Mouse (Mus musculus): Measurements from ENCODE around the gene Dyrk1b. TPM values are rescaled to one million over a fixed set of nuclear protein-coding genes. Genes with fewer than 3 reads are reported as not detected.

Dyrk1b gene
- polyA plus RNA-seq, 1 experiment from 2014 or later, result 26.5 TPM

- in situ Hi-C loops (cut with MboI; ENCODE audit: low pct_unique_long_range_greater_than_20kb), result no loop called here
- DNase-seq (ENCODE audit: low read depth, low spot score) (no peak), ATAC-seq (no peak)
- CTCF ChIA-PET, result interaction anchor here (1.0 kb wide), 1 partner anchor 19 kb away, joined by 3 read pairs; no protein-coding TSS in a partner anchor
- POLR2A ChIA-PET, result interaction anchor here (1.4 kb wide), 1 partner anchor 22 kb away, joined by 3 read pairs; the partner anchor contains the start of gene Fbl
- H3K27me3 ChIP-seq, result no peaks in the 10 kb centered on the region
- TF ChIP-seq CTCF (IDR thresholded peaks at IDR 0.05), result no peak
These were observed 12.2 kb downstream of the Dyrk1b start for GRCm38 (mm10) chr7:28191489-28191888.

DNA sequence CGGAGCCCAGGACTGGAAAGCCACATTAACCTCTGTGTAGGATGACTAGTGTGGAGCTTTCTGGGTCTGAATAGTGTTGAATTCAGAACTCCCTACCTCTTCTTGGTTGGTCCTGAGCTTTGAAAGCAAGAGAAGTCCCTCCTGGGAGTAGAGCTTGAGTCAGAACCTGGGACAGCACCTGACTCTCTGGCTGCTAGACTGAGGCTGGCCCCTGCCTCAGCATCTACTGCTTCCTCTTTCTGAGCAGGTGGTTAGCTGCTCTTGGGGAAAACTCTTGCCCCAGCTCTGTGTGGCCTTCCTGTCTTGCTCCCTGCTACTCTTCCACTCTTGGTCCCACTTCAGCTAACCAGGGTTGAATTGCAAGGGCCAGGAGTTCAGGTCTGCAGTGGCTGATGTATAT lies 12.6 kb downstream of the Dyrk1b start:
- ATAC-seq (no peak), DNase-seq (ENCODE audit: low read depth, low spot score) (no peak)
- ChIA-PET CTCF (no interaction called here), POLR2A (interaction anchor here (1.4 kb wide), 1 partner anchor 22 kb away, joined by 3 read pairs; the partner anchor contains the start of gene Fbl)
- no peak for TF ChIP-seq CTCF (IDR thresholded peaks at IDR 0.05)
- in situ Hi-C loops (cut with MboI; ENCODE audit: low pct_unique_long_range_greater_than_20kb), result no loop called here
- no peaks in the 10 kb centered on the region for H3K27me3 ChIP-seq

DNA sequence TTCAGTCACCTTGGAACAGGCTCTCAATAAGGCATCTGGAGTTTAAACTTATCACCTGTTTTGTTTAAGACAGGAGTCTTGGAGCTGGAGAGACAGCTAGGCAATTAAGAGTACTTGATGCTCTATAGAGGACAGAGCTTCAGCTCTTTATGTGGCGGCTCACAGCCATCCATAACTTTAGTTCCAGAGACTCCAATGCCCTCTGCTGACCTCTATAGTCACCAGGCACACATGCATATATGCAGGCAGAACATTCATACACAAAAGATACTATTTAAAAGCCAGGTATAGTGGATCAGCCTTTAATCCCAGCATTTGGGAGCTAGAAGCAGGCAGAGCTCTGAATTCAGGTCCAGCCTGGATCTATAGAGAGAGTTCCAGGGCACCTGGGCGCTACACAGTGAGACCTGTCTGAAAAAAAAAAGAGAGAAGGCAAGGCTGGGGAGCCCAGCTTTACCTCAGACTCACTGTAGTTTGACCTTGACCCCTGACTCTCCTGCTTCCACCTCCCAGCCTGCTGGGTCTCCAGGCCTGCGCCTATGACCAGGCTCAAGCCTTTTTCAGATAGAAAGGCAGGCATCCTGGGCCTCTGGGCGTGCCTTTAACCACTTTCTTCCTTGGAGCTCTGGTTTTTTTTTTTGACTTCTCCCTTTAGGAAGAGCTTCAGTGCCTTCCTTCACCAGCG lies 16.3 kb downstream of the Dyrk1b start:
- DNase-seq (ENCODE audit: low read depth, low spot score), result no peak
- no peak for TF ChIP-seq CTCF (IDR thresholded peaks at IDR 0.05)
- ChIA-PET POLR2A (no interaction called here), CTCF (interaction anchor here (1.2 to 2.1 kb wide), 3 partner anchors 11 to 28 kb away, joined by 3 to 6 read pairs (median 3); no protein-coding TSS in a partner anchor)
- in situ Hi-C loops (cut with MboI; ENCODE audit: low pct_unique_long_range_greater_than_20kb), result no loop called here
- H3K27me3 ChIP-seq, result no peaks in the 10 kb centered on the region
- no peak for ATAC-seq

DNA sequence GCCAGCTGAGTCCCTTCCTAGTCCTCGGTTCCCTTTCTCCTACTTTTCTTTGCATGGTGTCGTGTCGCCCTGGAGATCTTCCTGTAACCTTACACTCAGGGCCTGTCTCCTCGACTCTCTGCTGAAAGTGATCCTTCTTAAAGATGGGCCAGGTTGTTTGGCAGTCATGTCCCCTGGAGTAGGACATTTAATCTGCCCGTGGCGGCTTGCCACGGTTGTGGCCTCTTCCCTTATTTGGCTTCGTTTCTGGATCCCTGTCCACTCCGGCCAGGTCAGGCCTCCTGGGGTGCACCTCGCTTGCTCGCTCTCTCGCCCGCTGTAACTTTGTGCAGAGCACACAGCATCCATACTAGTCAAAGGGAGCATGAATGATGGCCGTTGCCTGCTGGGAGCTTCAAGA lies 17.3 kb downstream of the Dyrk1b start:
- no peak for TF ChIP-seq CTCF (IDR thresholded peaks at IDR 0.05)
- no peak for DNase-seq (ENCODE audit: low read depth, low spot score)
- ATAC-seq, result no peak
- ChIA-PET POLR2A (no interaction called here), CTCF (interaction anchor here (1.3 kb wide), 1 partner anchor 29 kb away, joined by 3 read pairs; no protein-coding TSS in a partner anchor)
- H3K27me3 ChIP-seq, result no peaks in the 10 kb centered on the region
- in situ Hi-C loops (cut with MboI; ENCODE audit: low pct_unique_long_range_greater_than_20kb), result no loop called here

DNA sequence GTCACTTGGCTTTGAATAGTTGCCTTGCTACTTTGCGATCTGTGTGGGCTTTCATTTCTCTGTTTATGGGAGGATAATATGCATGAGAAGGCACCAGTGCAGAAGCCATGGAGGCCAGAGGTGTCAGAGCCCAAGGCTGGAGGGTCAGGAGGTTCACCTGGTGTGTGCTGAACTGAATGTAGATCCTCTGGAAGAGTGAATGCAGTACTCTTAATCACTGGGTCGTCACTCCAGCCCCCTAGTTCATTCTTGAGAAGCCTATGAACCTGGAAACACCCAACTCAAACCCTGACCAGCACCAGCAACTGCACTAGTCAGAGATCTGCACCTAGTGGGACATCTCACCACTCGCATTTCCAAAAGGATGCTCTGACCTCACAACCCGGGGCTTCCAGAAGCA lies 19.8 kb downstream of the Dyrk1b start:
- DNase-seq (ENCODE audit: low read depth, low spot score) (no peak), ATAC-seq (no peak)
- ChIA-PET CTCF (no interaction called here), POLR2A (no interaction called here)
- in situ Hi-C loops (cut with MboI; ENCODE audit: low pct_unique_long_range_greater_than_20kb), result no loop called here
- no peaks in the 10 kb centered on the region for H3K27me3 ChIP-seq
- TF ChIP-seq CTCF (IDR thresholded peaks at IDR 0.05), result no peak

DNA sequence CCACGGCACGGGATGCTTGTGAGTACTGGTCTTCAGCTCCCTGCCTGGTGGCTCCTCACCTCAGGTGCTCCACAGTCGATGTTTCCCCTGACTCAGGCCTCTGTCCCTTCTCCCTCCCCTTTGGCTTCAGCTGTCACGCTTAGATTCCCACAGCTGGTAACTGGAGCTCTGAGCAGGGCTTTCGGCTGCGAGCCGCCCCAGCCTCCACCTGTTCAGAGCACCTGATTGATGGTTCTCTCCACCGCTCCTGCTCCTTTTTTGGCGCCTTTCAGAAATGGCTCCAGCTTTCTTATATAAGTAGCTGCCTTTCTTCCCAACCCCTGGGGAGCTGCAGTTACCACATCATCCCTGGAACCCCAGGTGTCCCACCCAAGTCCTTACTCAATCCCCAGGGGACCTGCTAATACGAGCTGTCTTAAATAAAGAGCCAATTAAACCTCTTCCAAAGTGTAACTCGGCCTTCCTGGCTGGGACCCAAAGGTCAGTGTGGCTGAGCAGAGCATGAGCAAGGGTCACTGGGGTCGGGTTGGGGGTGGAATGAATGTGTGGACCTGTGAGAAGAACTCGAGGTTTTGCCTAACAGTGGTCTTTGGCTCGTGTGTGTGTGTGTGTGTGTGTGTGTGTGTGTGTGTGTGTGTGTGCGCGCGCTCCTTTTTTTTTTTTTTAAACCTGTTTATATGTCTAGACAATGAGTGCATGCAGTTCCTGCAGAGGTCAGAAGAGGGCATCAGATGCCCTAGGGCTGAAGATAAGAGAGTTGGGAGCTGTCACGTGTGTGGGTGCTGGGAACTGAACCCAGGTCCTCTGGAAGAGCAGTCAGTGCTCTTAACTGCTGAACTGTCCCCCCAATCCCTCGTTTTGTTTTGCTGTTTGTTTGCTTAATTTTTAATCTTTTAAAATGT lies 24.2 kb downstream of the Dyrk1b start:
- in situ Hi-C loops (cut with MboI; ENCODE audit: low pct_unique_long_range_greater_than_20kb), result no loop called here
- no peaks in the 10 kb centered on the region for H3K27me3 ChIP-seq
- no peak for TF ChIP-seq CTCF (IDR thresholded peaks at IDR 0.05)
- CTCF ChIA-PET, result interaction anchor here (1.3 kb wide), 1 partner anchor 96 kb away, joined by 3 read pairs; no protein-coding TSS in a partner anchor
- DNase-seq (ENCODE audit: low read depth, low spot score), result no peak
- ATAC-seq, result peak; percentile 57
- POLR2A ChIA-PET, result no interaction called here

DNA sequence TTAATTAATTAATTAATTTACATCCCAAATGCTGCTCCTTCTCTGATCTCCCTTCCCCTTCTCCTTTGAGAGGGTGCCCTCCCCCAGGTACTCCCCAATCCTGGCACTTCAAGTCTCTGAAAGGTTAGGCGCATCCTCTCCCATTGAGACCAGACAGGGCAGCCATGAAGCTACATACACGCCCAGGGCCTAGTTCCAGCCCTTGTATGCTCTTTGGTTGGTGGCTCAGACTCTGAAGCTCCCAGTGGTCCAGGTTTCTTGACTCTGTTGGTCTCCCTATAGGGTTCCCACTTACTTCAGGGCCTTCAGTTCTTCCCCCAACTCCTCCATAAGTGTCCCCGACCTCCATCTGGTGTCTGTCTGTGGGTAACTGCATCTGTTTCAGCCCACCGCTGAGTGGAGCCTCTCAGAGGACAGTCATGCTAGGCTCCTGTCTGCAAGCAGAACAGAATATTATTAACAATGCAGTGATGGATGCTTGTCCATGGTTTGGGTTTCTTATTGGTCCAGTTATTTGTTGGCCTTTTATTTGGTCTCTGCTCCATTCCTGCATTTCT lies 26.9 kb downstream of the Dyrk1b start:
- no peaks in the 10 kb centered on the region for H3K27me3 ChIP-seq
- in situ Hi-C loops (cut with MboI; ENCODE audit: low pct_unique_long_range_greater_than_20kb), result loop anchor here (5.0 kb wide), 1 partner anchor 59 kb away; no protein-coding TSS in a partner anchor
- POLR2A ChIA-PET, result interaction anchor here (1.6 kb wide), 1 partner anchor 13 kb away, joined by 4 read pairs; no protein-coding TSS in a partner anchor
- peak; percentile 6 for TF ChIP-seq CTCF (IDR thresholded peaks at IDR 0.05)
- ATAC-seq (no peak), DNase-seq (ENCODE audit: low read depth, low spot score) (no peak)
- CTCF ChIA-PET, result interaction anchor here (2.0 kb wide), 1 partner anchor 11 kb away, joined by 6 read pairs; no protein-coding TSS in a partner anchor

GRCm38 (mm10) chr7:28208396-28208987 lies 29.2 kb downstream of the Dyrk1b start:
- in situ Hi-C loops (cut with MboI; ENCODE audit: low pct_unique_long_range_greater_than_20kb), result loop anchor here (5.0 kb wide), 1 partner anchor 61 kb away; no protein-coding TSS in a partner anchor
- no peak for TF ChIP-seq CTCF (IDR thresholded peaks at IDR 0.05)
- CTCF ChIA-PET, result interaction anchor here (0.8 kb wide), 1 partner anchor 60 kb away, joined by 3 read pairs; no protein-coding TSS in a partner anchor
- POLR2A ChIA-PET, result no interaction called here
- no peaks in the 10 kb centered on the region for H3K27me3 ChIP-seq
- DNase-seq (ENCODE audit: low read depth, low spot score) (no peak), ATAC-seq (no peak)

- CTCF ChIA-PET, result no interaction called here
- in situ Hi-C loops (cut with MboI; ENCODE audit: low pct_unique_long_range_greater_than_20kb), result loop anchor here (5.0 kb wide), 1 partner anchor 62 kb away; no protein-coding TSS in a partner anchor
These were observed 29.8 kb downstream of the Dyrk1b start for GRCm38 (mm10) chr7:28208988-28209508.

GRCm38 (mm10) chr7:28210731-28211130 lies 31.5 kb downstream of the Dyrk1b start:
- ChIA-PET POLR2A (interaction anchor here (0.6 kb wide), 1 partner anchor 84 kb away, joined by 3 read pairs; no protein-coding TSS in a partner anchor), CTCF (interaction anchor here (1.7 kb wide), 1 partner anchor 20 kb away, joined by 3 read pairs; no protein-coding TSS in a partner anchor)
- TF ChIP-seq CTCF (IDR thresholded peaks at IDR 0.05), result peak; percentile 35
- no peaks in the 10 kb centered on the region for H3K27me3 ChIP-seq
- DNase-seq (ENCODE audit: low read depth, low spot score), result no peak
- in situ Hi-C loops (cut with MboI; ENCODE audit: low pct_unique_long_range_greater_than_20kb), result no loop called here
- ATAC-seq, result no peak

More at GRCm38 (mm10) chr7:28208988-28209508, 29.8 kb downstream of the Dyrk1b start:
- DNase-seq (ENCODE audit: low read depth, low spot score) (no peak), ATAC-seq (no peak)
- POLR2A ChIA-PET, result no interaction called here
- no peak for TF ChIP-seq CTCF (IDR thresholded peaks at IDR 0.05)
- no peaks in the 10 kb centered on the region for H3K27me3 ChIP-seq
